Mouse (Mus musculus): ENCODE results near the gene Eya2. TPM values are rescaled to one million over a fixed set of nuclear protein-coding genes. Genes with fewer than 3 reads are reported as not detected.

The Eya2 gene
- polyA plus RNA-seq, 1 experiment from 2014 or later: 6.9 TPM

- WGBS: 82% methylated on average over 26 of the region's 28 CpGs
- Histone ChIP-seq H3K4me2 (no peak overlapping the region), H3K4me3 (replicated peaks) (no peak overlapping the region), H3K36me3 (peaks cover 96% of the 10 kb centered on the region), H3K4me1 (peaks cover 4% of the 10 kb centered on the region; the same call in 1 of the 2 replicates), H3K9ac (no peak overlapping the region), H3K27me3 (no peaks in the 10 kb centered on the region), H3K27ac (no peak overlapping the region), H3K9me3 (replicated peaks) (no peaks in the 10 kb centered on the region)
- ATAC-seq (replicated peaks; ENCODE audit: low FRiP score): no peak
Measured at GRCm38 (mm10) chr2:165815103-165815880, 220.5 kb downstream of the Eya2 start.

GRCm38 (mm10) chr2:165817437-165817836, 222.6 kb downstream of the Eya2 start:
- H3K4me1 ChIP-seq: peaks cover 9% of the 10 kb centered on the region; the same call in 1 of the 2 replicates
- H3K4me3 ChIP-seq (replicated peaks): no peak overlapping the region
- WGBS: 98% methylated on average over 10 of the region's 10 CpGs
- H3K27ac ChIP-seq: no peak overlapping the region
- H3K4me2 ChIP-seq: no peak overlapping the region
- no peaks in the 10 kb centered on the region for H3K9me3 ChIP-seq (replicated peaks)
- no peaks in the 10 kb centered on the region for H3K27me3 ChIP-seq
- no peak for ATAC-seq (replicated peaks; ENCODE audit: low FRiP score)
- peaks cover 96% of the 10 kb centered on the region for H3K36me3 ChIP-seq
- no peak overlapping the region for H3K9ac ChIP-seq

- ATAC-seq (replicated peaks; ENCODE audit: low FRiP score): no peak
- Histone ChIP-seq H3K36me3 (peaks cover 97% of the 10 kb centered on the region), H3K4me2 (no peak overlapping the region), H3K9me3 (replicated peaks) (no peaks in the 10 kb centered on the region), H3K4me3 (replicated peaks) (no peak overlapping the region), H3K27ac (no peak overlapping the region), H3K27me3 (no peaks in the 10 kb centered on the region), H3K9ac (no peak overlapping the region), H3K4me1 (peaks cover 9% of the 10 kb centered on the region; the same call in 1 of the 2 replicates)
- 72% methylated on average over 6 of the region's 6 CpGs for WGBS
Measured at GRCm38 (mm10) chr2:165818570-165818969, 223.7 kb downstream of the Eya2 start.

- ATAC-seq (replicated peaks; ENCODE audit: low FRiP score): peak; percentile 69; the same call in 1 of the 2 replicates
- Histone ChIP-seq H3K4me3 (replicated peaks) (no peak overlapping the region), H3K9ac (no peak overlapping the region), H3K27ac (no peak overlapping the region), H3K9me3 (replicated peaks) (no peaks in the 10 kb centered on the region), H3K4me1 (peaks cover 9% of the 10 kb centered on the region; the same call in 1 of the 2 replicates), H3K27me3 (no peaks in the 10 kb centered on the region), H3K36me3 (peaks cover 97% of the 10 kb centered on the region), H3K4me2 (no peak overlapping the region)
- 83% methylated on average over 10 of the region's 10 CpGs for WGBS
Measured at GRCm38 (mm10) chr2:165818985-165819948, 224.4 kb downstream of the Eya2 start.

- WGBS: 87% methylated on average over 3 of the region's 3 CpGs
- H3K4me1 ChIP-seq: peaks cover 9% of the 10 kb centered on the region; the same call in 1 of the 2 replicates
- H3K4me3 ChIP-seq (replicated peaks): no peak overlapping the region
- H3K9ac ChIP-seq: no peak overlapping the region
- no peak for ATAC-seq (replicated peaks; ENCODE audit: low FRiP score)
- no peaks in the 10 kb centered on the region for H3K27me3 ChIP-seq
- peaks cover 97% of the 10 kb centered on the region for H3K36me3 ChIP-seq
- H3K4me2 ChIP-seq: no peak overlapping the region
- H3K27ac ChIP-seq: peak overlapping the region; percentile 45
- no peaks in the 10 kb centered on the region for H3K9me3 ChIP-seq (replicated peaks)
Measured at GRCm38 (mm10) chr2:165820073-165820472, 225.2 kb downstream of the Eya2 start.

GRCm38 (mm10) chr2:165820504-165821095, 225.8 kb downstream of the Eya2 start:
- H3K4me2 ChIP-seq: no peak overlapping the region
- H3K4me3 ChIP-seq (replicated peaks): no peak overlapping the region
- peak overlapping the region; percentile 45 for H3K27ac ChIP-seq
- WGBS: 58% methylated on average over 15 of the region's 15 CpGs
- H3K36me3 ChIP-seq: peaks cover 98% of the 10 kb centered on the region
- peaks cover 9% of the 10 kb centered on the region; the same call in 1 of the 2 replicates for H3K4me1 ChIP-seq
- no peak for ATAC-seq (replicated peaks; ENCODE audit: low FRiP score)
- H3K27me3 ChIP-seq: no peaks in the 10 kb centered on the region
- H3K9ac ChIP-seq: no peak overlapping the region
- no peaks in the 10 kb centered on the region for H3K9me3 ChIP-seq (replicated peaks)

Other genes with a start within 250 kb of the Eya2 start
- 1.1 TPM in 2 replicates for gene Zfp663, start 226.3 kb upstream of the Eya2 start, polyA plus RNA-seq (2015; fragmentation: Nextera tagmentation; extraction: Ambion mirVana)
- gene Zfp334, start 206.8 kb upstream of the Eya2 start, polyA plus RNA-seq (2015; fragmentation: Nextera tagmentation; extraction: Ambion mirVana): 7.7 and 9.1 TPM in 2 replicates
- gene Ocstamp, start 194.6 kb upstream of the Eya2 start, polyA plus RNA-seq (2015; fragmentation: Nextera tagmentation; extraction: Ambion mirVana): 0.16 and 0.69 TPM in 2 replicates
- 2.6 and 3.4 TPM in 2 replicates for gene Slc13a3, start 121.8 kb upstream of the Eya2 start, polyA plus RNA-seq (2015; fragmentation: Nextera tagmentation; extraction: Ambion mirVana)
- 36.3 and 37.2 TPM in 2 replicates for gene Trp53rka, start 101.7 kb upstream of the Eya2 start, polyA plus RNA-seq (2015; fragmentation: Nextera tagmentation; extraction: Ambion mirVana)
- 6.9 and 7.2 TPM in 2 replicates for gene Slc2a10, start 91.2 kb upstream of the Eya2 start, polyA plus RNA-seq (2015; fragmentation: Nextera tagmentation; extraction: Ambion mirVana)

All from kidney, embryonic 15.5 days (tissue).